Mouse (Mus musculus): ENCODE results near the gene Abr. TPM values are rescaled to one million over a fixed set of nuclear protein-coding genes. Genes with fewer than 3 reads are reported as not detected.

Abr gene
- total RNA-seq, 2 experiments from 2014 or later: 40.6 to 41.5 TPM

GRCm38 (mm10) chr11:76623206-76623961, 1.3 kb upstream of the Abr start:
- peak; percentile 80 for DNase-seq

- peak; percentile 32 for DNase-seq
These were observed 572 bp upstream of the Abr start for GRCm38 (mm10) chr11:76622566-76623205.

- no peak for DNase-seq
These were observed 4.0 kb downstream of the Abr start for GRCm38 (mm10) chr11:76618134-76618533.

- no peak for DNase-seq
These were observed 7.9 kb downstream of the Abr start for GRCm38 (mm10) chr11:76614246-76614645.

- DNase-seq: peak; percentile 52
These were observed 9.4 kb downstream of the Abr start for GRCm38 (mm10) chr11:76612638-76613104.

- DNase-seq: no peak
These were observed 11.2 kb downstream of the Abr start for GRCm38 (mm10) chr11:76610948-76611347.

GRCm38 (mm10) chr11:76606521-76606920, 15.6 kb downstream of the Abr start:
- DNase-seq: no peak

- DNase-seq: no peak
These were observed 22.9 kb downstream of the Abr start for GRCm38 (mm10) chr11:76599219-76599618.

GRCm38 (mm10) chr11:76598757-76599156, 23.4 kb downstream of the Abr start:
- DNase-seq: no peak

GRCm38 (mm10) chr11:76593620-76594326, 28.3 kb downstream of the Abr start:
- no peak for DNase-seq

- no peak for DNase-seq
These were observed 32.4 kb downstream of the Abr start for GRCm38 (mm10) chr11:76589746-76590145.

GRCm38 (mm10) chr11:76588632-76589485, 33.3 kb downstream of the Abr start:
- DNase-seq: no peak

GRCm38 (mm10) chr11:76588032-76588431, 34.1 kb downstream of the Abr start:
- DNase-seq: no peak

- DNase-seq: no peak
These were observed 34.8 kb downstream of the Abr start for GRCm38 (mm10) chr11:76587333-76587732.

GRCm38 (mm10) chr11:76586119-76586518, 36.0 kb downstream of the Abr start:
- DNase-seq: no peak

GRCm38 (mm10) chr11:76577588-76578257, 44.4 kb downstream of the Abr start:
- peak; percentile 92 for DNase-seq

GRCm38 (mm10) chr11:76572820-76573385, 49.2 kb downstream of the Abr start:
- DNase-seq: no peak

GRCm38 (mm10) chr11:76571613-76571929, 50.5 kb downstream of the Abr start:
- DNase-seq: no peak

GRCm38 (mm10) chr11:76570741-76571612, 51.1 kb downstream of the Abr start:
- peak; percentile 32 for DNase-seq

GRCm38 (mm10) chr11:76570201-76570731, 51.8 kb downstream of the Abr start:
- no peak for DNase-seq

Measured in heart, postnatal 4 days (tissue).